In the genomic region with DNA sequence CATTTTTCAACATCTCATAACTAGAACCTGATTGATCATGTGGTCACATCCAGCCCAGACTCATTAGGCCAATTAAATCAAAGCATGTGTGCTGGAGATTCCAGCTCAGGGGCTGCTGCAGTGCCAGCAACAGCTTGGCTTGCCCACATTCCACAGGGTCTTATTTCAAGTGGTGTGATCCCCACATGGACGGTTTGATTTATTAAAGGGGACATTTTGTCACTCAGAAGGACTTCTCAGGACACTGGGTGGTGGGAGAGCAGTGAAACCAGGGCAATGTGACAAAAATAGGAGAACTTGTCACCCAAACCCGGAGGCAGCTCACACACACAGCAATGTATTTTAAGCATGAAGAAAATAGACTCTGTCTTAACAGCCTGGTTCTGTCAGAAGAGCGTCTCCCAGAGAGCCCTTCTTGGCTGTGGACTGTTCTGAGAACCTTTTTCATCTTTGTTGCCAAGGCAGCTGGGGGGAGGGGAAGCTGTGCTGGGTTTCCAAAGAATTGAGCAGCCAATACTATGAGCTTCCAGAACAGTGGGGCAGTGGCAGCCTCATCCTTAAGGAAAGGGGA, we compare ENCODE assay signal across 7 mouse cellular contexts.
A peak's percentile ranks its signal among the peaks of the same experiment; 100 is the strongest.
DNase-seq lines count a peak whose midpoint lies in the region; ATAC-seq and TF ChIP-seq lines count a peak whose summit lies in the region.

No protein-coding gene starts in this region.

- peaks cover 12% of the 10 kb centered on the region; the same call in 1 of the 2 replicates for H3K4me1 ChIP-seq in forebrain, embryonic 14.5 days (ENCODE audit: control insufficient read depth, insufficient read depth, low read length)
- H3K4me1 ChIP-seq in heart, embryonic 15.5 days (replicated peaks), result peaks cover 21% of the 10 kb centered on the region
- H3K4me1 ChIP-seq in limb, embryonic 14.5 days (ENCODE audit: control insufficient read depth, insufficient read depth, low read length), result peaks cover 14% of the 10 kb centered on the region
- peaks cover 8% of the 10 kb centered on the region for H3K4me1 ChIP-seq in olfactory bulb, adult 2 months (ENCODE audit: control insufficient read depth, insufficient read depth, low read length)

- TF ChIP-seq CTCF in olfactory bulb, adult 2 months (IDR thresholded peaks at IDR 0.05; ENCODE audit: insufficient read depth, low read depth, low read length), result no peak

- peak; percentile 91 for ATAC-seq in forebrain, embryonic 14.5 days
- peak; percentile 74 for ATAC-seq in heart, embryonic 15.5 days (replicated peaks; ENCODE audit: insufficient number of reproducible peaks, insufficient read depth, low FRiP score, low read depth)
- peak; percentile 86 for ATAC-seq in limb, embryonic 14.5 days (ENCODE audit: low FRiP score, low read depth)

- no peaks in the 10 kb centered on the region for H3K36me3 ChIP-seq in forebrain, embryonic 14.5 days (ENCODE audit: control insufficient read depth, insufficient read depth, low read length)
- H3K36me3 ChIP-seq in heart, embryonic 15.5 days, result no peaks in the 10 kb centered on the region
- no peaks in the 10 kb centered on the region for H3K36me3 ChIP-seq in limb, embryonic 14.5 days (ENCODE audit: control insufficient read depth, insufficient read depth, low read length)

- H3K27ac ChIP-seq in forebrain, embryonic 14.5 days (ENCODE audit: low read depth, low read length), result peak overlapping the region; percentile 74
- peak overlapping the region; percentile 82 for H3K27ac ChIP-seq in heart, embryonic 15.5 days
- H3K27ac ChIP-seq in limb, embryonic 14.5 days (replicated peaks; ENCODE audit: low read depth, low read length), result peak overlapping the region; percentile 62
- H3K27ac ChIP-seq in olfactory bulb, adult 2 months (ENCODE audit: insufficient read depth, low read depth, low read length), result peak overlapping the region; percentile 48

- TF ChIP-seq POLR2A in limb, embryonic 14.5 days (IDR thresholded peaks at IDR 0.05; ENCODE audit: borderline replicate concordance, extremely low read depth, insufficient read depth, insufficient read length), result no peak
- no peak for TF ChIP-seq POLR2A in olfactory bulb, adult 2 months (IDR thresholded peaks at IDR 0.05; ENCODE audit: insufficient read depth, low read depth, low read length)

- H3K9me3 ChIP-seq in forebrain, embryonic 14.5 days (replicated peaks; ENCODE audit: control insufficient read depth, low read length), result 0 out of 2 replicates have a peak, but pooled peaks cover 3% of the 10 kb centered on the region
- H3K9me3 ChIP-seq in heart, embryonic 15.5 days (replicated peaks), result no peaks in the 10 kb centered on the region
- no peaks in the 10 kb centered on the region for H3K9me3 ChIP-seq in limb, embryonic 14.5 days (ENCODE audit: control insufficient read depth, low read length)

- peak; percentile 31 for DNase-seq in cerebellum, adult 9-10 months
- DNase-seq in forebrain, embryonic 14.5 days (ENCODE audit: low spot score), result peak; percentile 88
- DNase-seq in kidney, postnatal 10 days, result peak; percentile 77
- DNase-seq in limb, embryonic 14.5 days (ENCODE audit: low spot score), result peak; percentile 72
- no peak for DNase-seq in thymus, postnatal 0 days (ENCODE audit: low spot score)

- H3K27me3 ChIP-seq in forebrain, embryonic 14.5 days (replicated peaks; ENCODE audit: control insufficient read depth, insufficient read depth, low read length), result no peaks in the 10 kb centered on the region
- no peaks in the 10 kb centered on the region for H3K27me3 ChIP-seq in heart, embryonic 15.5 days
- H3K27me3 ChIP-seq in limb, embryonic 14.5 days (ENCODE audit: control insufficient read depth, insufficient read depth, low read length), result no peaks in the 10 kb centered on the region

- H3K9ac ChIP-seq in forebrain, embryonic 14.5 days (ENCODE audit: low read length), result no peak overlapping the region
- no peak overlapping the region for H3K9ac ChIP-seq in heart, embryonic 15.5 days
- H3K9ac ChIP-seq in limb, embryonic 14.5 days (ENCODE audit: low read depth, low read length, severe bottlenecking), result no peak overlapping the region

- H3K4me3 ChIP-seq in forebrain, embryonic 14.5 days (ENCODE audit: low read depth, low read length), result no peak overlapping the region
- H3K4me3 ChIP-seq in heart, embryonic 15.5 days, result no peak overlapping the region
- no peak overlapping the region for H3K4me3 ChIP-seq in limb, embryonic 14.5 days (replicated peaks; ENCODE audit: low read length)
- no peak overlapping the region for H3K4me3 ChIP-seq in olfactory bulb, adult 2 months (ENCODE audit: insufficient read depth, low read depth, low read length)

- 11% methylated on average over 3 of the region's 3 CpGs for WGBS in forebrain, embryonic 14.5 days
- 7% methylated on average over 3 of the region's 3 CpGs for WGBS in heart, embryonic 15.5 days
- 7% methylated on average over 3 of the region's 3 CpGs for WGBS in limb, embryonic 14.5 days
- WGBS in olfactory bulb, adult 2 months, result 4% methylated on average over 3 of the region's 3 CpGs

- 0 out of 2 replicates have a peak overlapping the region, but pooled peaks have one; percentile 6 for H3K4me2 ChIP-seq in forebrain, embryonic 14.5 days (ENCODE audit: low read length)
- peak overlapping the region; percentile 23; the same call in 1 of the 2 replicates for H3K4me2 ChIP-seq in heart, embryonic 15.5 days
- H3K4me2 ChIP-seq in limb, embryonic 14.5 days (replicated peaks; ENCODE audit: low read depth, low read length, severe bottlenecking), result no peak overlapping the region; the same call in 1 of the 2 replicates
